Mouse (Mus musculus) bone marrow macrophage, adult 2 months (primary cell): ENCODE results near the gene Immp2l. TPM values are rescaled to one million over a fixed set of nuclear protein-coding genes. Genes with fewer than 3 reads are reported as not detected.

Experiments
- H3K27ac ChIP-seq: 2 replicates; pipeline ENCODE4 v1.5.1; 2012; ENCODE audit warnings: low read depth, low read length; ENCODE audit not compliant: insufficient read depth
- H3K4me1 ChIP-seq: 2 replicates; pipeline ENCODE4 v1.6.1; 2012; ENCODE audit warnings: low read length; ENCODE audit not compliant: control insufficient read depth, insufficient read depth
- H3K4me3 ChIP-seq: 2 replicates; pipeline ENCODE4 v1.5.1; 2012; ENCODE audit warnings: mild to moderate bottlenecking, low read length, moderate library complexity; ENCODE audit not compliant: insufficient read depth
- CTCF ChIP-seq: IDR thresholded peaks from 2 replicates; pipeline ENCODE4 v1.5.1; 2012; ENCODE audit warnings: low read depth, mild to moderate bottlenecking, low read length, moderate library complexity
- POLR2A ChIP-seq: IDR thresholded peaks from 2 replicates; pipeline ENCODE4 v1.6.1; 2012; ENCODE audit warnings: mild to moderate bottlenecking, low read depth, low read length, borderline replicate concordance
- polyA plus RNA-seq: library from polyadenylated mRNA; stranded (reverse); fragments of >200 nt; gene quantifications from 2 replicates; pipeline ENCODE4 v1.2.4, GENCODE M21; 2012; ENCODE audit not compliant: missing spikeins, insufficient read depth, insufficient read length

The Immp2l gene
- polyA plus RNA-seq, 1 experiment: 2.3 TPM

GRCm38 (mm10) chr12:41485512-41486215 lies 461.8 kb downstream of the Immp2l start:
- Histone ChIP-seq H3K4me1 (peaks cover 2% of the 10 kb centered on the region; the same call in 1 of the 2 replicates), H3K27ac (no peak overlapping the region), H3K4me3 (peak overlapping the region; percentile 34)
- TF ChIP-seq CTCF: no peak
- TF ChIP-seq POLR2A: no peak

- H3K4me3 ChIP-seq: peak within 1 kb of the TSS; percentile 34
- peaks cover 2% of the 10 kb centered on the region; the same call in 1 of the 2 replicates for H3K4me1 ChIP-seq
- H3K27ac ChIP-seq: no peak within 1 kb of the TSS
- TF ChIP-seq CTCF (no peak), POLR2A (no peak)
Observed at GRCm38 (mm10) chr12:41486331-41486730, 462.4 kb downstream of the Immp2l start, which contains the start of gene Lrrn3. Gene Lrrn3 (minus strand): TSS chr12:41486431.

- Histone ChIP-seq H3K4me3 (no peak overlapping the region), H3K27ac (no peak overlapping the region), H3K4me1 (peaks cover 2% of the 10 kb centered on the region; the same call in 1 of the 2 replicates)
- no peak for TF ChIP-seq CTCF
- TF ChIP-seq POLR2A: no peak
Observed at GRCm38 (mm10) chr12:41487005-41487404, 463.1 kb downstream of the Immp2l start.

GRCm38 (mm10) chr12:41494620-41495019 lies 470.7 kb downstream of the Immp2l start:
- no peak overlapping the region for H3K4me3 ChIP-seq
- H3K27ac ChIP-seq: no peak overlapping the region
- TF ChIP-seq POLR2A (no peak), CTCF (no peak)
- peaks cover 2% of the 10 kb centered on the region; the same call in 1 of the 2 replicates for H3K4me1 ChIP-seq

GRCm38 (mm10) chr12:41500049-41500820 lies 476.3 kb downstream of the Immp2l start:
- Histone ChIP-seq H3K4me1 (no peaks in the 10 kb centered on the region), H3K27ac (no peak overlapping the region), H3K4me3 (no peak overlapping the region)
- no peak for TF ChIP-seq POLR2A
- TF ChIP-seq CTCF: no peak

- TF ChIP-seq POLR2A: no peak
- TF ChIP-seq CTCF: no peak
- Histone ChIP-seq H3K4me3 (no peak overlapping the region), H3K27ac (no peak overlapping the region), H3K4me1 (no peaks in the 10 kb centered on the region)
Observed at GRCm38 (mm10) chr12:41508610-41509009, 484.7 kb downstream of the Immp2l start.

GRCm38 (mm10) chr12:41510588-41510987 lies 486.7 kb downstream of the Immp2l start:
- H3K27ac ChIP-seq: no peak overlapping the region
- no peak overlapping the region for H3K4me3 ChIP-seq
- no peak for TF ChIP-seq POLR2A
- no peak for TF ChIP-seq CTCF
- no peaks in the 10 kb centered on the region for H3K4me1 ChIP-seq

GRCm38 (mm10) chr12:41518897-41519296 lies 495.0 kb downstream of the Immp2l start:
- TF ChIP-seq POLR2A: no peak
- TF ChIP-seq CTCF: no peak
- Histone ChIP-seq H3K4me1 (no peaks in the 10 kb centered on the region), H3K27ac (no peak overlapping the region), H3K4me3 (no peak overlapping the region)

- no peak overlapping the region for H3K27ac ChIP-seq
- TF ChIP-seq POLR2A (no peak), CTCF (no peak)
- no peak overlapping the region for H3K4me3 ChIP-seq
Observed at GRCm38 (mm10) chr12:41520326-41520725, 496.4 kb downstream of the Immp2l start.

GRCm38 (mm10) chr12:41521671-41522070 lies 497.8 kb downstream of the Immp2l start:
- Histone ChIP-seq H3K4me1 (no peaks in the 10 kb centered on the region), H3K27ac (no peak overlapping the region), H3K4me3 (no peak overlapping the region)
- TF ChIP-seq CTCF: no peak
- no peak for TF ChIP-seq POLR2A

More at GRCm38 (mm10) chr12:41520326-41520725, 496.4 kb downstream of the Immp2l start:
- no peaks in the 10 kb centered on the region for H3K4me1 ChIP-seq
